Mouse (Mus musculus) adipocyte (in vitro differentiated cells): ENCODE results near the gene Mrpl33.
"Not testable (repeated sequence)": the region's sequence is repeated elsewhere in the genome, so short reads cannot be mapped to it uniquely, and the experiment has no call there.

Experiments
- DNase-seq: peaks from one replicate; pipeline ENCODE4 v3.0.0-alpha.2; 2016; ENCODE audit warnings: low spot score

Gene Mrpl33

GRCm38 (mm10) chr5:31596481-31597429 lies at the start of gene Mrpl33:
TSS of gene Mrpl33 (plus strand) at chr5:31596935.
- DNase-seq, result no peak

- no peak for DNase-seq
Measured at GRCm38 (mm10) chr5:31559401-31559800, 37.3 kb upstream of the Mrpl33 start.

- DNase-seq, result no peak
Measured at GRCm38 (mm10) chr5:31560352-31560751, 36.4 kb upstream of the Mrpl33 start.

GRCm38 (mm10) chr5:31562036-31562666 lies 34.6 kb upstream of the Mrpl33 start:
- DNase-seq, result no peak

GRCm38 (mm10) chr5:31563496-31563895 lies 33.2 kb upstream of the Mrpl33 start:
- DNase-seq, result peak; percentile 93

GRCm38 (mm10) chr5:31563905-31564304 lies 32.8 kb upstream of the Mrpl33 start:
- DNase-seq, result no peak

- peak; percentile 35 for DNase-seq
Measured at GRCm38 (mm10) chr5:31564976-31565375, 31.8 kb upstream of the Mrpl33 start.

- no peak for DNase-seq
Measured at GRCm38 (mm10) chr5:31566026-31566425, 30.7 kb upstream of the Mrpl33 start.

GRCm38 (mm10) chr5:31566457-31566856 lies 30.3 kb upstream of the Mrpl33 start:
- no peak for DNase-seq

- DNase-seq, result no peak
Measured at GRCm38 (mm10) chr5:31567951-31568657, 28.6 kb upstream of the Mrpl33 start.

GRCm38 (mm10) chr5:31571023-31571608 lies 25.6 kb upstream of the Mrpl33 start:
- DNase-seq, result peak; percentile 39

- no peak for DNase-seq
Measured at GRCm38 (mm10) chr5:31573722-31574121, 23.0 kb upstream of the Mrpl33 start.

- no peak for DNase-seq
Measured at GRCm38 (mm10) chr5:31576539-31576975, 20.2 kb upstream of the Mrpl33 start.

GRCm38 (mm10) chr5:31581263-31581662 lies 15.5 kb upstream of the Mrpl33 start:
- no peak for DNase-seq

- DNase-seq, result no peak
Measured at GRCm38 (mm10) chr5:31581932-31582331, 14.8 kb upstream of the Mrpl33 start.

GRCm38 (mm10) chr5:31583261-31583660 lies 13.5 kb upstream of the Mrpl33 start:
- DNase-seq, result no peak

- no peak for DNase-seq
Measured at GRCm38 (mm10) chr5:31585526-31585925, 11.2 kb upstream of the Mrpl33 start.

GRCm38 (mm10) chr5:31588016-31588415 lies 8.7 kb upstream of the Mrpl33 start:
- no peak for DNase-seq

- not testable (repeated sequence) for DNase-seq
Measured at GRCm38 (mm10) chr5:31588672-31589071, 8.1 kb upstream of the Mrpl33 start.

- no peak for DNase-seq
Measured at GRCm38 (mm10) chr5:31589711-31590319, 6.9 kb upstream of the Mrpl33 start.

GRCm38 (mm10) chr5:31591122-31591521 lies 5.6 kb upstream of the Mrpl33 start:
- DNase-seq, result no peak

GRCm38 (mm10) chr5:31595868-31596267 lies 867 bp upstream of the Mrpl33 start:
- DNase-seq, result no peak
